Mouse (Mus musculus) testis, adult 2 months (tissue): ENCODE data around the gene Tbca. TPM values are rescaled to one million over a fixed set of nuclear protein-coding genes. Genes with fewer than 3 reads are reported as not detected.

ENCODE experiments used
- H3K27ac ChIP-seq: fragments of 200-500 bp; 2 replicates; pipeline ENCODE4 v1.5.1; 2012; ENCODE audit warnings: low read depth, low read length; ENCODE audit not compliant: control insufficient read depth, insufficient read depth
- H3K27me3 ChIP-seq: fragments of 200-500 bp; 2 replicates; pipeline ENCODE4 v1.6.1; 2012; ENCODE audit warnings: mild to moderate bottlenecking, low read length, moderate library complexity; ENCODE audit not compliant: control insufficient read depth, insufficient read depth
- H3K36me3 ChIP-seq: fragments of 200-500 bp; 2 replicates; pipeline ENCODE4 v1.6.1; 2012; ENCODE audit warnings: mild to moderate bottlenecking, low read length; ENCODE audit not compliant: control insufficient read depth, insufficient read depth
- H3K4me1 ChIP-seq: fragments of 200-500 bp; 2 replicates; pipeline ENCODE4 v1.6.1; 2012; ENCODE audit warnings: low read length; ENCODE audit not compliant: control insufficient read depth, insufficient read depth
- H3K4me3 ChIP-seq: fragments of 200-500 bp; 2 replicates; pipeline ENCODE4 v1.5.1; 2012; ENCODE audit warnings: low read depth, mild to moderate bottlenecking, low read length, moderate library complexity, mixed read lengths; ENCODE audit not compliant: control insufficient read depth
- CTCF ChIP-seq: fragments of 200-500 bp; IDR thresholded peaks from 2 replicates; pipeline ENCODE4 v1.5.1; 2012; ENCODE audit warnings: low read depth, mild to moderate bottlenecking, inconsistent platforms, low read length, moderate library complexity; ENCODE audit not compliant: control insufficient read depth, insufficient read depth, insufficient replicate concordance
- POLR2A ChIP-seq: fragments of 200-500 bp; IDR thresholded peaks from 2 replicates; pipeline ENCODE4 v1.6.1; 2012; ENCODE audit warnings: low read depth, mild to moderate bottlenecking, inconsistent platforms, low read length, moderate library complexity; ENCODE audit not compliant: control insufficient read depth
- polyA plus RNA-seq: library from polyadenylated mRNA; depleted of rRNA; stranded (reverse); fragments of >200 nt; gene quantifications from 2 replicates; pipeline ENCODE4 v1.2.3, GENCODE M21; 2012

Gene Tbca
- polyA plus RNA-seq, 1 experiment: 54.3 TPM

- Histone ChIP-seq H3K27ac (no peak overlapping the region), H3K36me3 (no peaks in the 10 kb centered on the region), H3K4me3 (no peak overlapping the region), H3K27me3 (peaks cover 21% of the 10 kb centered on the region), H3K4me1 (peaks cover 4% of the 10 kb centered on the region)
- TF ChIP-seq CTCF: no peak
- TF ChIP-seq POLR2A: no peak
Measured at GRCm38 (mm10) chr13:94874656-94875395, 86.1 kb downstream of the Tbca start.

- no peak for TF ChIP-seq CTCF
- TF ChIP-seq POLR2A: no peak
- Histone ChIP-seq H3K36me3 (no peaks in the 10 kb centered on the region), H3K4me1 (peaks cover 4% of the 10 kb centered on the region), H3K4me3 (no peak within 1 kb of the TSS), H3K27me3 (peaks cover 21% of the 10 kb centered on the region), H3K27ac (no peak within 1 kb of the TSS)
Measured at GRCm38 (mm10) chr13:94875396-94875880, 86.7 kb downstream of the Tbca start, which contains the start of gene Otp. TSS of gene Otp (plus strand) at chr13:94875602.

GRCm38 (mm10) chr13:94876286-94877210 is 87.8 kb downstream of the Tbca start:
- H3K4me3 ChIP-seq: no peak overlapping the region
- H3K27me3 ChIP-seq: peaks cover 20% of the 10 kb centered on the region
- H3K4me1 ChIP-seq: peaks cover 4% of the 10 kb centered on the region
- no peak overlapping the region for H3K27ac ChIP-seq
- no peaks in the 10 kb centered on the region for H3K36me3 ChIP-seq
- TF ChIP-seq POLR2A: no peak
- TF ChIP-seq CTCF: no peak

DNA sequence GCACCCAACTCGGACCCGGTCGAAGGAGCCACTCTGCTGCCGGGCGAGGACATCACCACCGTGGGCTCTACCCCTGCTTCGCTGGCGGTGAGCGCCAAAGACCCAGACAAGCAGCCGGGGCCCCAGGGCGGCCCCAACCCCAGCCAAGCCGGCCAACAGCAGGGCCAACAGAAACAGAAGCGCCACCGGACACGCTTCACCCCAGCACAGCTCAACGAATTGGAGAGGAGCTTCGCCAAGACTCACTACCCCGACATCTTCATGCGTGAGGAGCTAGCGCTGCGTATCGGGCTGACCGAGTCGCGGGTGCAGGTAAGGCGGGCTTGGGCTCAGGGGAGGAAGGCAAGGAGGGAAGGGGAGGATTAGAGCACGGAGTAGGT is 88.5 kb downstream of the Tbca start:
- peaks cover 16% of the 10 kb centered on the region for H3K27me3 ChIP-seq
- no peaks in the 10 kb centered on the region for H3K36me3 ChIP-seq
- H3K27ac ChIP-seq: no peak overlapping the region
- no peak overlapping the region for H3K4me3 ChIP-seq
- TF ChIP-seq CTCF (no peak), POLR2A (no peak)
- H3K4me1 ChIP-seq: peaks cover 5% of the 10 kb centered on the region

GRCm38 (mm10) chr13:94877991-94878745 is 89.5 kb downstream of the Tbca start:
- no peaks in the 10 kb centered on the region for H3K36me3 ChIP-seq
- no peak overlapping the region for H3K27ac ChIP-seq
- peaks cover 12% of the 10 kb centered on the region for H3K27me3 ChIP-seq
- no peak for TF ChIP-seq POLR2A
- H3K4me1 ChIP-seq: peaks cover 11% of the 10 kb centered on the region
- no peak overlapping the region for H3K4me3 ChIP-seq

DNA sequence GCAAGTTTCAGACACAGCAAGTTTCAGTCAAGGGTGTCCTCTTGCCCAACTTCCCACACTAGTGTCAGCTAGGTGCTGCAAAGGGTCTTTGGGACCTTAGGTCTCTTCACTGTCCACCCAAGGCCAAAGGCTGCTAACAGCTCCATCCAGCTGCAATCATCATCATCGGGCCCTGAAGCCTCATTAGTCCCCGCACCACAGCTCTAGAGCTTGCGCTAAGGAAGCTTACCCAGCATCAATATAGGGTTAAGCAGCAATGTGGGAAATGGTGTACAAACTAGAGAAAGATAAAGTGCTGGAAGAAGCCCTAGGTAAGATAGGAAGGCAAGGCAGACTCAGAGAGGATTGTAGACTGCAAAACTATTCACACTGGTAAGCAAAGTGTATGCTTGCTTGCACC is 92.5 kb downstream of the Tbca start:
- TF ChIP-seq CTCF: no peak
- no peak for TF ChIP-seq POLR2A
- H3K36me3 ChIP-seq: no peaks in the 10 kb centered on the region
- no peak overlapping the region for H3K27ac ChIP-seq
- peaks cover 20% of the 10 kb centered on the region for H3K4me1 ChIP-seq
- H3K27me3 ChIP-seq: peaks cover 7% of the 10 kb centered on the region
- H3K4me3 ChIP-seq: no peak overlapping the region
